Mouse (Mus musculus): ENCODE data around the gene Emb.
"Not testable (repeated sequence)": the region's sequence is repeated elsewhere in the genome, so short reads cannot be mapped to it uniquely, and the experiment has no call there.

The Emb gene

DNA sequence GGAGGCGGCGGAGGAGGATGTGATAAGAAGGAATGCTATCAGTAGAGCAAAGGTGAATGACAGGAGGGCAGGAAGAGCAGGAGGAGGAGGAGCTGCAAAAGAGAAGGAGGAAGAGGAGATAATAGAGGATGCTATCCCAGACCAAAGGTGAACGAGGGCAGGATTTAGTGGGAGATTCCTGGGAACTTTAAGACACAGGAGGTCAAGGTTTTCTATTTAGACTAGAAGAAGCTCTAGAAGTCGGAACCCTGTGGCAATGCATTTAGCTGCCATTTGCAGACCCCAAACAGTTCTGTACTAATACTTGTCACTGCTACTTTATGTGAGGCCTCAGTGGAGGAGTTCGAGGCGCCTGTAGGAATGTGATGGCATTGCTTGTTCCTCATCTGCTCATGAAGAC is at the start of gene Emb:
TSS of gene Emb (plus strand) at position 301 of the 400 bp plus-strand sequence.
- DNase-seq (ENCODE audit: low read depth): no peak

DNA sequence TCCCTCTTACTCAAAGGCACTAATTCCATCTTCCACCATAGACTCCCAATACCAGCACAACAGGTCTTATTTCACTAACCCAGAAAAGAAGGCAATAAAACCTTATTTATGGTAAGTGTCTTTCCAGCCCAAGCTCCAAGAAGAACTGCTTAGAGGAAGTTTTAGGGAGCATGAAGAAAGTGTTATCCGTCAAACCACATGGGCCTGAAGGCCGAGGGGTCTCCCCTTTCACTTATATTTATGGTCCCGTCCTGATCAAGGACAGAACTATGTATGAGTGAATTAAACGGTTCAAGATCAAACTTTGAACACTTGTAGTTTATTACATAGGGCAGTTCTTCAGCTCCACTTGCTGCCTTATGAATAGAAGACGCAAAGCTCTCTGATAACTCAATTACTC is 44.4 kb upstream of the Emb start:
- no peak for DNase-seq (ENCODE audit: low read depth)

DNA sequence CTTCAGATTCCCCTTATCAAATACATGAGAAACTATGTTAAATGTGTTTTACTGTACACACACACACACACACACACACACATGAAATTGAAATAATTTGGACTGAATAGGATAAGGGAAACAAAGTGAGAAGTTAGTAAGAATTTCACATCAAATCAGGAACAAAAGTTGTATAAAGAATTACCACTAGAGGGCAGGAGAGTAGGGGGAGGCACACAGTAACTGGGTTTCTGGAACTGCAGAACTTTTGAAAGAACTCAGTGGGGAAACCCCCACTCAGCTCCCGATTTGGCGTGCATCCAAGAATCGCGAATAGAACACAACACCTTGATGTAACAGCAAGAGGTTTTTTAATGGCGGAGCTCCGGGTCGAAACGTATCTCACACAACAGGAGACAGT is 43.3 kb upstream of the Emb start:
- no peak for DNase-seq (ENCODE audit: low read depth)

- DNase-seq (ENCODE audit: low read depth): not testable (repeated sequence)
These were observed 27.4 kb upstream of the Emb start for GRCm38 (mm10) chr13:117180912-117181311.

DNA sequence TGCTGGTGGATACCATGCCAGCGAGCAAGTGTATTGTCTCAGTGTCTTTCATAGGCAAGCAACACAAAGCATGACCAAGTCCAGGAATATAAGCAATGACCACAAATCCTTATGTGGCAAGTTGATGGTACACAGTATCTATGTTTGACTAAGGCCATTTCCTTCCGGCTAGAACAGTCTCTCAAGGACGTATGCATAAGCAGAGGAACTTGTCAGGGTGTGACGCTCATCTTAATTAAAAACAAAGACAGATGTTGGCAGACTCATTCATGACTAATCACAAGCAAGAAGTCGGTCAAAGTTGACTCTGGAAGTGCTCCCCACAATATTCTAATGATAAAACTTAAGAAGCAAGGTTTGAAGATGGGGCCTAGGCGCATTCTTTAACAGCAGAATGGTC is 25.0 kb upstream of the Emb start:
- no peak for DNase-seq (ENCODE audit: low read depth)

DNA sequence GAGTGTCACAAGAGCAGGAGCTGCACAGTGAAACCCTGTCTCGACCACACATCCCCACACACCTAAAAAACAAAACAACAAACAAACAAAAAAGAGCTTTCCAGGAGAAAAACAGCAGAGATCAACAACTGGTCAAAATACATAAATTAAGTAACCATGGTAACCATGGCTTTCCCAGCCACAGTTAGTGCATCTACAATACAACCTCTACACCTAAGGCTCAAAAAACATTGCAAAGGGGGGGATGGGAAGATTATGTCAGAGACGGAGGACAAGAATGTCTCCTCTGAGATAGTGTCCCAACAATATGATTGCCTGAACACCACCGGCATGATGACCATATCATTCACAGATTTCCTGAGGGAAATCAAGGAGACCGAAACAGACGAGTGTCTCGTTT is 23.0 kb upstream of the Emb start:
- no peak for DNase-seq (ENCODE audit: low read depth)

- no peak for DNase-seq (ENCODE audit: low read depth)
These were observed 16.2 kb upstream of the Emb start for GRCm38 (mm10) chr13:117192161-117192560.

DNA sequence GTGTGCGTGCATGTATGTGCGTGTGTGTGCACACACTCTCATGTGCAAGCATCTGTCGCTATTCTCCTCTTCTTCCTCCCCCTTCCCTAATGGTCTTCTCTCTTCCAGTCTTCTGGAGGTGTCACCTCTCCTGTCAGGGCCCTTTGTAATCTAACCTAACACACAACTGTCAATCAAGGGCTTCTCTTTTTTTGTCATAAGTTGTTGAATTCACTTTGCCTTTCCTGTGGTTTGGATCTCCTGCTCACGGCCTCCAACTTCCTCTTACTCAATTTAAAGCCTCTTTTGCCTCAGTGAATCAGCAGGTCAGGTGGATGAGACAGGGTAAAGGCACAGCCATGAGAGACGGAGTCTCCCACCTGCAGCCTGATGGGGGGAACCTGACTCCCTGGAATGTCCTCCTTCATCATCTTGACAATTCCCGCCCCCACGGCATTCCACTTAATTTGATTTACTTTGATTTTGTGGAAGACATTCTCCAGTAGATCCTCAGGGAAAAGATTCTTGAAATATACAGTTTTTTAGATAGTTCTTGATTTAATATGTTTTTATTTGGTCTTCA is 14.8 kb upstream of the Emb start:
- DNase-seq (ENCODE audit: low read depth): no peak

- no peak for DNase-seq (ENCODE audit: low read depth)
These were observed 12.5 kb upstream of the Emb start for GRCm38 (mm10) chr13:117195569-117196495.

DNA sequence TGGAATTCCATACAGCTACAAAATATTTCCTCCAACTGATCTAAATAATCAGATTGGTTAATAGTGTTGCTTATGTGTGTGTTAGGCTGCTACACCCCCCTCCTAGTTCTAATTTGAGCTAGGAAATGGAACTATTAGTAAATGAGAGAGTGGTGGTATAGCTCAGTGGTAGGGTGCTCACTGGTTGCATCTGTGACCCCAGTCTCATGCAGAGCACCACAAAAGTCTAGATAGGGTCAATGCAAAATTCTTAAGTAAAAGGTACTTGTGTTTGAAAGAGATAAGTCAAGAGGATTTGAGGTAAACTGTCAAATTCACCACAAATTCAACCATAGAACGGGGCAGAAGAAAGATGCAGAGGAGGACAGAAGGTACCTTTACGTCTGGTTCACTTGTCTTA is 10.7 kb upstream of the Emb start:
- no peak for DNase-seq (ENCODE audit: low read depth)

DNA sequence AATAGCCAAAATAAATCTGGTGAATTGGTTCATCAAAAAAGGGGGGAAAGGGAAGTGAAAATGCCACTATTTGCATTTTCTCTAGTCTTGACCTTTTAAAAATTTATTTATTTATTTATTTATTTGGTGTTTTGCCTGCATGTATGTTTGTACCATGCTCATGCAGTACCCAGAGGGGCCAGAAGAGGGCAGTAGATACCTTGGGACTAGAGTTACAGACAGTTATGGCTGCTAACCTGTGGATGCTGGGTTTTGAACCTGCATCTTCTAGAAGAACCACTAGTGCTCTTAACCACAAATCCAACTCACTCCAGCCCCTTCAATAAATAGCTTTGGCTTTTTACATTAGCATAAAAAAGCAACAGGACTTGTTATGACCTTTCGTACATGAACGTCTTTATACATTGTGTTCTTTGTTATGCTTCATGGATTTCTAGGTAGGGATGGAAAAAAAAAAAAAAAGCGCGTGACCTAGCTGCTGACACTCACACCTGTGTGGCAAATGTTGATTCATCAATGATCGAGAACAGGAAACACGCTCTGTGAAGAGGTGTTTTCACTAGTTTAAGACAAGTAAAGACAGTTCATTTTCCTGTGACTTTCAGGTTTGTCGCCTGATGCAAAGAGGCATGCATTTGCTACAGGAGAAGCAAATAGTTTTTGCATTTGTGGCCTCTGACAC is 9.8 kb upstream of the Emb start:
- DNase-seq (ENCODE audit: low read depth): peak; percentile 58

DNA sequence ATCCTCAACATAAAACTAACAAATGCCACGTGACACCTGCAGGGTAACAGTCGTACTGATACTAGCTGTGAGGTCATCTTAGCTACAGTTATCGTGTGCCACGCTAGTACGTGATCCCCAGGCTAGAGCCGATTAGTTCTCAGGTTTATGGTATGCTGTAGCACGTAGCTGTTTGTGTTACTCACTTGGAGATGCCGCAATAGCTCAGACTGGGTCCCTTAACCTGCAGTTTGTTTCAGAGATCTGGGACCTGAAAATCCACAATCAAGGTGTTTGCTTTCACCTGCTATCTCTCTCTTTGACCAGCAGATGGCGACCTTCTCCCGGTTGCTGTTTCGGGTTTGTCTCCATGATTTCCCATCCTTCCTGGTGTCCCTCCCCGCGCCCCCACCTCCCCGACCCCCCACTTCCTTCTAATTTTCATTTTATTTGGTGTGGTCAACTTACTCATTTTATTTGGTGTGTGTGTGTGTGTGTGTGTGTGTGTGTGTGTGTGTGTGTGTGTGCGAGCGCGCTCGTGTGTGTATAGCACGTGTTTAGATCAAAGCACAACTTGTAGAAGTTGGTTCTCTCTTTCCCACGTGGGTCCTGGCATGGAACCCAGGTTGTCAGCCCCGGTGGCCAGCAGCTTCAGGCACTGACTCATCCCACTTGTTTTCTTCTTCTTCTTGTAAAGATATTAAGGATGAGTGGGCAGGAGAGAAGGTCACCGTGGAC is 5.4 kb upstream of the Emb start:
- no peak for DNase-seq (ENCODE audit: low read depth)

DNA sequence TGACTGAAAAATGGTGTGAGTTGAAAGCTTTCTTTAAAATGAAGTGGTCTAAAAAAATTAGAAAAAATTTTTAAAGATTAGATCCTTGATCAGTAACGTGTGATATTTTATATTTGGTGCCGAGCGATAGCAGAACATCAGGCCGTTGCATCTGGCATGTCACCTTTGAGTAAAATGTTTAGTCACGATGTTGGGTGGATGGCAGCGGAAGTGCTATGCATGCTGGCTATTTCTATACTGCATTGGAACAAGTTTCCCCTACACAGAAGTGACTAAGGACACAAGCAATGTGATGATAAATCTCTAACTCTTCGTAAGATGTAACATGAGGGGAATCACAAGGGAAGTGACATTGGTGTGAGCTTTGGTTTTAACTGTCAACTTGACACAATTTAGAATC is 3.7 kb upstream of the Emb start:
- DNase-seq (ENCODE audit: low read depth): no peak

DNA sequence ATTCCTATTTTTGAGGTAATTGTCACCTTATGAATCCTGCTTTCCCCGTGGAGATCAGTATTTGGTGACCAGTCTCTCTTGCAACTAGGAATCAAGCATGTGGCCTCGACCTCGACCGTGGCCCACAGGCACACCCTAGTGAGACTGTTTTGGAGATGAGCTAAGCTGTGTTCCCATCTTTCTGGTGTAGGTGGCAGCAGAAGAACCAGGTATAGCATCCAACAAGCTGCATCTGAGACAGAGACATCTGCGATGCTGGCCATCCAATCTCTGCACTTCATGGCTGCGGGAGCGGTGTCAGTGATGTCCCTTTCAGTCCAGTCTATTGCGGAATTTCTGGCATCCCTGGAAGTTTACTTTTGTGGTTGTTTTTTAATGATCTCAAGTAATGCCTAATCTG is 2.3 kb upstream of the Emb start:
- DNase-seq (ENCODE audit: low read depth): no peak

DNA sequence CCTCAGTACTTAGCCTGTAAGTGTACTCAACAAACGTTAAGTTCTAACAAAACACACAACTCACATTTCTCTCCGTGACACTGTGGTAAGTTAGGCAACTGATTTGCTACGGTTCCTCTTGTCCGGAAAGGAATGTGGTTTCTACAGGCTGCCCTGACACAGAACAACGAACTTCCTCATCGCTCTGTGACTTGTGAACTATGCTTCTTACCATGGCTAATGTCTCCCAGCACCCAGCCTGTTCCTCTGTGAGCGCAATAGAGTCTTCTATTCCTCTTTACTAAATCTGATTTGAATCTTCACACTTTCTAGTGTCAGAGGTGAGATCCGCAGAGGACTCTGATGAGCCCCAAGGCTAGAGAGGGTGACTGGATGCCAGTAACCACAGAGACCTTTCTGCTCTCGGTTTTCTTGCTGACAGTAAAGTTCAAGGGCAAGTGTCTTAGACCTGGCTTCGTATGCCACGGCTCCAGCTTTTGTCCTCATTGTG is 3.1 kb downstream of the Emb start:
- DNase-seq (ENCODE audit: low read depth): no peak

DNA sequence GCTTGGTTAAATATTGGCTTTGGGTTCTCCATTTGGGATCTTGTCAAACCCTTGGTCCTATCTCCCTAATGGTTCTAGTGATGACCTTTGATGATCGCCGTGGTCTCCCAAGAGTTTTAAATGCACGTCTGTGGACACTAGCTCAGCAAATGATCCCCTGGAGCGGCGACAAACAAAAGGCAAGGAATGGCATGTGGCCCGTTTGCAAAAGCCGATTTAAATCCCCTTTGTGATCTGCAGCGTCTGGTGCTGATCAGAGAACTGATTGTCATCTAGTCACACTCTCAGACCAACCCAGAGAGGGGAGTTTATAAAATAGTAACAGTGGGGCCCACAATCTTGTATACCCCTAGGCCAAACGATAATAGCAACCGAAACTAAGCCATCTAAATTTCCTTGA is 7.1 kb downstream of the Emb start:
- no peak for DNase-seq (ENCODE audit: low read depth)

GRCm38 (mm10) chr13:117216126-117216525 is 7.8 kb downstream of the Emb start:
- DNase-seq (ENCODE audit: low read depth): no peak

DNA sequence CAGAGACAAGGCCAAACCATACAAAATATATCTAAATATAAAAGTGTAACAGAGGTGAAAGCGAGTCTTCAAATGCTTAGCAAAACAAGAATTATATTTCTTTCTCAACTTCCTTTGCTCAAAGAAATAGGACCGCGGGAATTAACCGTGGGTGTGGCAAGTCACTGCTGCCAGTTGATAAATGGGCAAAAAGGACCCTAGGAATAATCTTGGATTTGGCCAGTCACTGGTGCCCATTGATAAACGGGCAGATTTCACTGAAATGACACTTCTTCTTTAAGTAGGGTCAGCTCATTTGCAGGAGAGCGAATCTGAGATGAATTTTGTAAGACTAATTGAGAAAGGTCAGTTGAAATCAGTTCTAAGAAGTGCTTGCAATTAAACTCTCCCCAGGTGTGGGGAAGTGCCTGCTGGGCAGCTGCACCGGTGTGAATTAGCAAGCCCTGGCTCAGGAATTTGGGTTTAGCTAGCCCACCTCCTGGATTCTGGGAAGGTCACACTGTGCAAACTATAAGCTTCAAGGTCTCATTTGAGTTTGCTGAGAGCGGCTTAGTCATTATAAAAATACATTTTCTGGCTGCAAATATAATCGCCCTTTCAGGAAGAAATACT is 8.5 kb downstream of the Emb start:
- DNase-seq (ENCODE audit: low read depth): no peak

DNA sequence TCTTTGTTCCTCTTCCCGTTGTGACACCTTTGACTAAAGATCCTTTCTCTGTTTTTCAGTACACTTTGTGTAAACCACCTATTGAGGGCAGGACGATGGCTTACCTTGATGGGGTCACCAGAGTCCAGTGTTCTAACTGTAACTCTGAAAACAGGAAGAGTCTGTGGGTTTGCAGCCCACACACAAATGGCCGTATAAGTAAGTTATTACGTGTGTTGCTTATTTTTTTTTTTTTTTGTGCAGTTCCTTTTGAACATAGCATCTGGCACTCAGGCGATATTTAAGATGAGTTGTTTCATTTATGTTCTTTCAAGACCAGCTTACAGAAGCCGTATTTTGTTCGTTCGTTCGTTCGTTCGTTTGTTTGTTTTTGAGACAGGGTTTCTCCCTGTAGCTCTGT is 9.3 kb downstream of the Emb start:
- no peak for DNase-seq (ENCODE audit: low read depth)

- no peak for DNase-seq (ENCODE audit: low read depth)
These were observed 9.8 kb downstream of the Emb start for GRCm38 (mm10) chr13:117218092-117218491.

DNA sequence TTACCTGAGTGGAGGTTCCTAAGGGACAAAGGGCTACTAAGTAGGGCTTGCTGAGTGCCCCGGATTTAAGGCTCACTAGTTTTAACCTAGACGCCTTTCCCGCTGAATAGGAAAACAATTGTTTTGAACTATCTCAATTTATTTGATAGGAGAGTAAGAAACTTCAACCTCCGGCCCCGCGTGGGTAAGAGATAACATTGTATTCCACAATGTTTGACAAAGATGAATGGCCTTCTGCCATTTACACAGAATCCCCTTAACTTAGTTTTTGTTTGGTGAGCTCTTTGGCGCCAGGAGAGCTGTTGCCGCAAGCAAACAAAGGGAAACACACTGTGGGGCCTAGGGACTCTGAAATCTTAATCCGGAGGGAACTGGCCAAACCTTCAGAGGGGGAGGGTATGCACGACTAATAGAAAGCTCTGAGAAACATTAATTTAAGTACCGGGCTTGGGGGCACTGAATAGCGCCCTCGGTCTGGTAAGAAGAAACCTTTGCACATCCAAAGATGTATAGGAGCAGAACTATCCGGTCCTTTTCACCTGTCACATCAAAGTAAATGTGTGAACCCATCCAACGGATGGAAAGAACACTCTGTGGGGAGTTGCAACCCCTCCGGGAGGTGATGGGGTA is 11.7 kb downstream of the Emb start:
- no peak for DNase-seq (ENCODE audit: low read depth)
